Mouse (Mus musculus) neural tube, embryonic 13.5 days (tissue): Measurements from ENCODE around the gene Eif3m. TPM values are rescaled to one million over a fixed set of nuclear protein-coding genes. Genes with fewer than 3 reads are reported as not detected.

Source experiments
- ATAC-seq: fragments of 200-750 bp; cut with Nextera tagmentation; 2 replicates; pipeline ENCODE4 v1.8.0; 2017; ENCODE audit warnings: low read depth, mild to moderate bottlenecking, moderate TSS enrichment, moderate library complexity
- H3K27ac ChIP-seq: fragments of 300-500 bp; sonication (generic); replicated peaks from 2 replicates; pipeline ENCODE4 v1.5.1; 2015; ENCODE audit warnings: moderate library complexity, mild to moderate bottlenecking, inconsistent platforms
- H3K27me3 ChIP-seq: fragments of 300-500 bp; sonication (generic); 2 replicates; pipeline ENCODE4 v1.6.1; 2015; ENCODE audit warnings: mild to moderate bottlenecking, inconsistent platforms
- H3K36me3 ChIP-seq: fragments of 300-500 bp; sonication (generic); 2 replicates; pipeline ENCODE4 v1.6.1; 2015; ENCODE audit warnings: mild to moderate bottlenecking, inconsistent platforms
- H3K4me1 ChIP-seq: fragments of 300-500 bp; sonication (generic); replicated peaks from 2 replicates; pipeline ENCODE4 v1.6.1; 2015; ENCODE audit warnings: inconsistent platforms
- H3K4me2 ChIP-seq: fragments of 300-500 bp; sonication (generic); 2 replicates; pipeline ENCODE4 v1.6.1; 2015; ENCODE audit warnings: inconsistent platforms, mild to moderate bottlenecking, moderate library complexity
- H3K4me3 ChIP-seq: fragments of 300-500 bp; sonication (generic); 2 replicates; pipeline ENCODE4 v1.5.1; 2015; ENCODE audit warnings: mild to moderate bottlenecking, inconsistent platforms
- H3K9ac ChIP-seq: fragments of 300-500 bp; sonication (generic); 2 replicates; pipeline ENCODE4 v1.6.1; 2015; ENCODE audit warnings: moderate library complexity, mild to moderate bottlenecking, inconsistent platforms
- H3K9me3 ChIP-seq: fragments of 300-500 bp; sonication (generic); 2 replicates; pipeline ENCODE4 v1.6.1; 2016; ENCODE audit warnings: inconsistent platforms
- WGBS: fragments of 180-500 bp; shearing (Covaris S2); methylation state at CpG from one replicate; pipeline ENCODE4 v1.1.7; 2015; 5-methylcytosine and 5-hydroxymethylcytosine counted together
- polyA plus RNA-seq: library from polyadenylated mRNA; unstranded; fragments of >200 nt; fragmentation: Nextera tagmentation; extraction: Ambion mirVana; gene quantifications from 2 replicates; pipeline ENCODE4 v1.2.1, GENCODE M21; 2015

Gene Eif3m
- polyA plus RNA-seq, 1 experiment from 2014 or later, result 207 TPM

- H3K4me2 ChIP-seq, result no peak overlapping the region
- no peak overlapping the region for H3K4me3 ChIP-seq
- no peak for ATAC-seq
- H3K27me3 ChIP-seq, result no peaks in the 10 kb centered on the region
- H3K9me3 ChIP-seq, result no peaks in the 10 kb centered on the region
- no peak overlapping the region for H3K9ac ChIP-seq
- WGBS, result 92% methylated on average over 3 of the region's 3 CpGs
- H3K4me1 ChIP-seq, result no peaks in the 10 kb centered on the region
- H3K27ac ChIP-seq, result no peak overlapping the region
- H3K36me3 ChIP-seq, result peaks cover 27% of the 10 kb centered on the region
Measured at GRCm38 (mm10) chr2:104996201-104996600, 20.7 kb downstream of the Eif3m start.

- Histone ChIP-seq H3K4me2 (no peak overlapping the region), H3K27me3 (no peaks in the 10 kb centered on the region), H3K36me3 (peaks cover 27% of the 10 kb centered on the region), H3K4me3 (no peak overlapping the region), H3K9me3 (no peaks in the 10 kb centered on the region), H3K9ac (no peak overlapping the region), H3K27ac (no peak overlapping the region), H3K4me1 (no peaks in the 10 kb centered on the region)
- no peak for ATAC-seq
- 44% methylated on average over 2 of the region's 2 CpGs for WGBS
Measured at GRCm38 (mm10) chr2:104994436-104994835, 22.4 kb downstream of the Eif3m start.

- 72% methylated on average over 1 of the region's 1 CpGs for WGBS
- no peak overlapping the region for H3K4me2 ChIP-seq
- H3K9ac ChIP-seq, result no peak overlapping the region
- H3K27me3 ChIP-seq, result no peaks in the 10 kb centered on the region
- no peak for ATAC-seq
- H3K4me1 ChIP-seq, result no peaks in the 10 kb centered on the region
- H3K4me3 ChIP-seq, result no peak overlapping the region
- H3K36me3 ChIP-seq, result no peaks in the 10 kb centered on the region
- H3K9me3 ChIP-seq, result no peaks in the 10 kb centered on the region
- H3K27ac ChIP-seq, result no peak overlapping the region
Measured at GRCm38 (mm10) chr2:104988974-104989373, 27.9 kb downstream of the Eif3m start.

DNA sequence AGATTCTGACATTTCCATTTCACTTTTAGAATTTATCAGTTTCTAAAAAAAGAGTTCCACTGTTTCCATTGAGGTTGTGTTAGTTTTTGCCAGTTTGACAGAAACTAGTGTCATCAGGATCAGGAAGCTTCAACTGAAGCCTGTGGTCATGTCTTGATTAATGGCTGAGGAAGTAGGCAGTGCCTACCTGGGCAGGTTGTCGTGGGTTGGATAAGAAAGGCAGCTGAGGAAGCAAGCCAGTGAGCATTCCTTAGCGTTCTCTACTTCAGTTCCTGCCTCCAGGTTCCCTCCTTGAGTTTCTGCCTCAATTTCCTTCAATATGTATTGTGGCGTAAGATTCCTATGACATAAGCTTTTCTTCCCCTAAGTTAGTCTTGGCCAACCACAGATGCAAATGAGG is 31.1 kb downstream of the Eif3m start:
- Histone ChIP-seq H3K4me1 (no peaks in the 10 kb centered on the region), H3K27ac (no peak overlapping the region), H3K4me3 (no peak overlapping the region), H3K27me3 (no peaks in the 10 kb centered on the region), H3K36me3 (no peaks in the 10 kb centered on the region), H3K9me3 (no peaks in the 10 kb centered on the region), H3K9ac (no peak overlapping the region), H3K4me2 (no peak overlapping the region)
- ATAC-seq, result no peak
- WGBS, result 66% methylated on average over 3 of the region's 3 CpGs

DNA sequence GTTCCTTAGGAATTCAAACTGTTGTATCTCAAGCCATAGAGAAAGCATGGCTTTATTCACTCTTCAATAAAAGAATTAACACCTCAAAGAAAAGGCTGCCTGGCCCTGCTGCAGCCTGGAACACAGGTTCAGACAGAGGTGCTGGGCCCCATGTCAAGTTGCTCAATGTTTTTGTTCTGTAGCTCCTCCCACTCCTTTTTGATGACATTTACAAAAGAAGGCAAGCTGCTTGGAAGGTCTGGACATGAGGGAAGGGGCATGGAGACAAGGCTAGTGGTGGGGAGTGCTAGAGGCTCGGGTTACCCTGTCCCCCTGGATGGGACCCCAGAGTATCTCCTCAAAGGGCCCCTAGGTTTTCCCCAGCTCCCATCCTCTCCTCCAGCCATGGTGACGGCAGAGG is 35.2 kb downstream of the Eif3m start:
- 14% methylated on average over 2 of the region's 2 CpGs for WGBS
- no peak overlapping the region for H3K4me3 ChIP-seq
- ATAC-seq, result no peak

GRCm38 (mm10) chr2:104964492-104964891 is 52.4 kb downstream of the Eif3m start:
- Histone ChIP-seq H3K27me3 (no peaks in the 10 kb centered on the region), H3K4me2 (no peak overlapping the region), H3K9ac (no peak overlapping the region), H3K36me3 (no peaks in the 10 kb centered on the region), H3K9me3 (no peaks in the 10 kb centered on the region), H3K4me3 (no peak overlapping the region), H3K27ac (no peak overlapping the region), H3K4me1 (no peaks in the 10 kb centered on the region)
- ATAC-seq, result no peak
- WGBS, result 15% methylated on average over 1 of the region's 1 CpGs

More for the DNA sequence above, 35.2 kb downstream of the Eif3m start:
- Histone ChIP-seq H3K27me3 (no peaks in the 10 kb centered on the region), H3K36me3 (no peaks in the 10 kb centered on the region), H3K9me3 (no peaks in the 10 kb centered on the region), H3K9ac (no peak overlapping the region), H3K27ac (no peak overlapping the region), H3K4me1 (no peaks in the 10 kb centered on the region), H3K4me2 (no peak overlapping the region)

Other genes with a start within 250 kb of the Eif3m start
- 7.1 and 7.6 TPM in 2 replicates for gene Qser1, start 200.3 kb downstream of the Eif3m start, polyA plus RNA-seq
- 0.36 and 0.45 TPM in 2 replicates for gene Prrg4, start 167.2 kb downstream of the Eif3m start, polyA plus RNA-seq
- 3.6 and 7.8 TPM in 2 replicates for gene Ccdc73, start 149.3 kb downstream of the Eif3m start, polyA plus RNA-seq
- gene Gm11060, start 74.9 kb upstream of the Eif3m start, polyA plus RNA-seq, result not detected in 2 replicates
- 2.5 and 4.0 TPM in 2 replicates for gene Wt1, start 109.4 kb upstream of the Eif3m start, polyA plus RNA-seq
- gene Them7, start 207.2 kb upstream of the Eif3m start, polyA plus RNA-seq, result not detected in 2 replicates